Mouse (Mus musculus): ENCODE results near the gene Amot. TPM values are rescaled to one million over a fixed set of nuclear protein-coding genes. Genes with fewer than 3 reads are reported as not detected.

Amot gene
- polyA plus RNA-seq, 1 experiment from 2014 or later, result 1.7 TPM

Other genes starting within 250 kb of the Amot start
- 0.78 and 0.91 TPM in 2 replicates for gene Lhfpl1, start 156.1 kb downstream of the Amot start, polyA plus RNA-seq (2015; fragmentation: Nextera tagmentation; extraction: Ambion mirVana)